Mouse (Mus musculus) forebrain, embryonic 15.5 days (tissue): ENCODE results near the gene Asic1. TPM values are rescaled to one million over a fixed set of nuclear protein-coding genes. Genes with fewer than 3 reads are reported as not detected.

Experiments used
- ATAC-seq: fragments of 200-750 bp; cut with Nextera tagmentation; replicated peaks from 2 replicates; pipeline ENCODE4 v1.8.0; 2017; ENCODE audit warnings: mild to moderate bottlenecking, moderate TSS enrichment, moderate library complexity
- H3K27ac ChIP-seq: fragments of 300-500 bp; sonication (generic); replicated peaks from 2 replicates; pipeline ENCODE4 v1.5.1; 2015; ENCODE audit warnings: mild to moderate bottlenecking, inconsistent platforms
- H3K27me3 ChIP-seq: fragments of 300-500 bp; sonication (generic); 2 replicates; pipeline ENCODE4 v1.6.1; 2015; ENCODE audit warnings: inconsistent platforms
- H3K36me3 ChIP-seq: fragments of 300-500 bp; sonication (generic); 2 replicates; pipeline ENCODE4 v1.6.1; 2015; ENCODE audit warnings: mild to moderate bottlenecking, inconsistent platforms
- H3K4me1 ChIP-seq: fragments of 300-500 bp; sonication (generic); 2 replicates; pipeline ENCODE4 v1.6.1; 2015; ENCODE audit warnings: inconsistent platforms
- H3K4me2 ChIP-seq: fragments of 300-500 bp; sonication (generic); replicated peaks from 2 replicates; pipeline ENCODE4 v1.6.1; 2015; ENCODE audit warnings: mild to moderate bottlenecking, inconsistent platforms
- H3K4me3 ChIP-seq: fragments of 300-500 bp; sonication (generic); 2 replicates; pipeline ENCODE4 v1.5.1; 2015; ENCODE audit warnings: mild to moderate bottlenecking, inconsistent platforms
- H3K9ac ChIP-seq: fragments of 300-500 bp; sonication (generic); replicated peaks from 2 replicates; pipeline ENCODE4 v1.6.1; 2015; ENCODE audit warnings: mild to moderate bottlenecking, inconsistent platforms
- H3K9me3 ChIP-seq: fragments of 300-500 bp; sonication (generic); 2 replicates; pipeline ENCODE4 v1.6.1; 2016; ENCODE audit warnings: inconsistent platforms
- WGBS: fragments of 180-500 bp; shearing (Covaris S2); methylation state at CpG from one replicate; pipeline ENCODE4 v1.1.7; 2015; ENCODE audit warnings: mixed read lengths; 5-methylcytosine and 5-hydroxymethylcytosine counted together
- polyA plus RNA-seq: library from polyadenylated mRNA; unstranded; fragments of >200 nt; fragmentation: Nextera tagmentation; extraction: Ambion mirVana; gene quantifications from 2 replicates; pipeline ENCODE4 v1.2.1, GENCODE M21; 2015

Gene Asic1
- polyA plus RNA-seq, 1 experiment from 2014 or later, result 30.4 TPM

- peak overlapping the region; percentile 95; the same call in 1 of the 2 replicates for H3K9ac ChIP-seq
- H3K4me3 ChIP-seq, result peak overlapping the region; percentile 74
- WGBS, result 64% methylated on average over 5 of the region's 5 CpGs
- ATAC-seq, result no peak
- peak overlapping the region; percentile 71 for H3K4me2 ChIP-seq
- H3K27ac ChIP-seq, result peak overlapping the region; percentile 95
- no peaks in the 10 kb centered on the region for H3K27me3 ChIP-seq
- H3K9me3 ChIP-seq, result no peaks in the 10 kb centered on the region
- peaks cover 46% of the 10 kb centered on the region for H3K36me3 ChIP-seq
- H3K4me1 ChIP-seq, result peaks cover 37% of the 10 kb centered on the region
These were observed 33.5 kb downstream of the Asic1 start for GRCm38 (mm10) chr15:99703676-99704040.

GRCm38 (mm10) chr15:99704041-99704681 is 34.0 kb downstream of the Asic1 start:
- 25% methylated on average over 23 of the region's 23 CpGs for WGBS
- Histone ChIP-seq H3K27ac (peak overlapping the region; percentile 95), H3K9ac (peak overlapping the region; percentile 39), H3K27me3 (no peaks in the 10 kb centered on the region), H3K4me1 (peaks cover 37% of the 10 kb centered on the region), H3K9me3 (no peaks in the 10 kb centered on the region), H3K4me3 (peak overlapping the region; percentile 74), H3K36me3 (peaks cover 46% of the 10 kb centered on the region), H3K4me2 (peak overlapping the region; percentile 71)
- ATAC-seq, result no peak

DNA sequence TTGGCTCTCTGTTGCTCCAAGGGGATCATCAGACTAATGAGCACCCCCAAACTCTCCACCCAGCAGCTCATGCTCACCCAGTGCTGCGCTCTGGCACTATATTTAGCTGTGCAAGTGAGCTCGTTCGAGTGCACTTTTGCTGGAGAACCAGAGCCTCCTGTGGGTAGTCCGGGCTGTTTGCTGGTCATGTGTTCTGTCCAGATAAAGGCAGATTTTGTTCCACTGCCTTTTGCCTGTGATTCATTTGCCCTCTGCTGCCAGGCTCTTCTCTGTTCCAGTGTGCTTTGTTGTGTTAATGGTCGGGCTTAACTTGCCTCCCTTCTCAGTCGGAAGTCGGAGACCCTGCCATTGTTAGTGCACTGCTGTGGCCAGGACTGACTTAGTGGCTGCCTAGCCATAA is 34.7 kb downstream of the Asic1 start:
- Histone ChIP-seq H3K4me1 (peaks cover 37% of the 10 kb centered on the region), H3K4me2 (peak overlapping the region; percentile 71), H3K4me3 (peak overlapping the region; percentile 74), H3K27ac (peak overlapping the region; percentile 95), H3K36me3 (peaks cover 51% of the 10 kb centered on the region), H3K9ac (peak overlapping the region; percentile 39), H3K27me3 (no peaks in the 10 kb centered on the region), H3K9me3 (no peaks in the 10 kb centered on the region)
- WGBS, result 33% methylated on average over 7 of the region's 7 CpGs
- no peak for ATAC-seq

GRCm38 (mm10) chr15:99705440-99706048 is 35.4 kb downstream of the Asic1 start, which contains the start of gene Gm17349:
Gene Gm17349 (minus strand): TSS chr15:99705490.
- ATAC-seq, result no peak
- Histone ChIP-seq H3K4me2 (peak within 1 kb of the TSS; percentile 71), H3K9ac (peak within 1 kb of the TSS; percentile 39), H3K4me1 (peaks cover 37% of the 10 kb centered on the region), H3K9me3 (no peaks in the 10 kb centered on the region), H3K27ac (peak within 1 kb of the TSS; percentile 95), H3K36me3 (peaks cover 58% of the 10 kb centered on the region), H3K27me3 (no peaks in the 10 kb centered on the region), H3K4me3 (peak within 1 kb of the TSS; percentile 74)
- whole genome bisulfite sequencing, result 63% methylated on average over 11 of the region's 11 CpGs

- 95% methylated on average over 13 of the region's 13 CpGs for WGBS
These were observed 38.0 kb downstream of the Asic1 start for GRCm38 (mm10) chr15:99708176-99708575.

DNA sequence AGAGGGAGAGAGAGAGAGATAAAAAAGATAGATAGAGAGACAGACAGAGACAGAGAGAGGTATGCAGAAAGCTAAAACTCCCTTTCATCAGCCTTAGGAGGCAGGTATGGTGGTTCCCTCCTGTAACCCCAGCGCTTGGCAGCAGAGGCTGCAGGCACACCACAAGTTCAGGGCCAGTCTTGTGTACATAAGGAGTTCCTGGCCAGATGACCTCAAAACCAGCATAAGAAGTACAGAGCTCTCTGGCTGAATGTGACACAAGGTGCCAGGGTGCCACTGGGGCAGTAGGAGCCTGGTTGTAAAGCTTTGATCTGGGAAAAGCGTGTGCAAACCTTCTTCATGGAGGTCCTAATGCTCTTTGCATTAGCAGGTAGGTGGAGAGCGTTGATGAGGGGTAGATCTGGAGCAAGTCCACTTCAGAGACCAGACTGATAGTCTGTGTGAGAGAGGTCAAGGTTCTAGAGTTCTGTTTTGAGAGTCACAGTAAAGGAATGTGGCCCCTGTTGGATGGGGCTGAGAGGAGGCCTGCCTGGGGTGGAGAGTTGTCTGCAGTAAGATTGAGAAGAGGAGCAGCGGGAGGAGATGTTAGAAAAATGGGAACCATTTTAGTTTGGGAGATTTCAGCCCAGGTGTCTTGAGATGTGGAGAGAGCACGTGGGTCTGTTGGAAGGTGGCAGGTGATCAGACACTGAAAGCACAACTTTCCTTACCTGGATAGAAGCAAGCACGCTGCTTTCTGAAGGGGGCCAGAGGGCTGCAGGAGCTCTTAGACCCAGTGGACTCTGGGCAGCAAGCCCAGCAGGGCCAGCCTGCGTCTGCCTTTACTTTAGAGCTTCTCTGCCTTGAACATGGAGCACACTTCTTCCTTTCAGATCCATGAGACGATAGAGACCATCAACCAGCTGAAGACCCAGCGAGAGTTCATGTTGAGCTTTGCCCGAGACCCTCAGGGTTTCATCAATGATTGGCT is 40.3 kb downstream of the Asic1 start:
- peaks cover 10% of the 10 kb centered on the region for H3K4me1 ChIP-seq
- H3K4me2 ChIP-seq, result no peak overlapping the region
- 89% methylated on average over 10 of the region's 10 CpGs for WGBS
- no peaks in the 10 kb centered on the region for H3K27me3 ChIP-seq
- no peak for ATAC-seq
- no peak overlapping the region for H3K4me3 ChIP-seq
- peaks cover 86% of the 10 kb centered on the region for H3K36me3 ChIP-seq
- H3K9me3 ChIP-seq, result no peaks in the 10 kb centered on the region
- no peak overlapping the region for H3K27ac ChIP-seq
- no peak overlapping the region for H3K9ac ChIP-seq

More at GRCm38 (mm10) chr15:99708176-99708575, 38.0 kb downstream of the Asic1 start:
- Histone ChIP-seq H3K27ac (no peak overlapping the region), H3K27me3 (no peaks in the 10 kb centered on the region), H3K9ac (no peak overlapping the region), H3K4me2 (no peak overlapping the region), H3K9me3 (no peaks in the 10 kb centered on the region), H3K36me3 (peaks cover 84% of the 10 kb centered on the region), H3K4me1 (peaks cover 24% of the 10 kb centered on the region), H3K4me3 (no peak overlapping the region)
- ATAC-seq, result no peak

DNA sequence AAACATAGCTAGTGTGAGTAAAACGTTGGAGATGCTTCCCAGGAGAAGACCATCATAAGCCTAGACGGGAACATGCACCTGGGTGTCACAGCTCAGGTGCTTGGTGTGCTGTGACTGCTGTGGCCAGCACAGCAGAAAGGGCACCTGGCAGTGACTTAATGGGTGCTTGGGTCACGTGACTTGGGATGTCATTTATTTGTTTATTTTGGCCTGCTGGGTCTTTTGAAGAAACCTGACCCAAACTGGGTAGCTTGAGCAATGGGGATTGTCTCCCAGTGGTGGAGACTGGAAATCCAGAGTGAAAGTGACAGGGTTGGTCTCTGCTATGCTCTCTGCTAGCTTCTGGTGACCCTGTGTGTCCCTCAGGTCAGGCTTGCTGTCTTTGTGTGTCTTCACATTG is 41.3 kb downstream of the Asic1 start:
- Histone ChIP-seq H3K4me2 (no peak overlapping the region), H3K9me3 (no peaks in the 10 kb centered on the region), H3K27ac (no peak overlapping the region), H3K4me1 (peaks cover 16% of the 10 kb centered on the region), H3K27me3 (no peaks in the 10 kb centered on the region), H3K36me3 (peaks cover 79% of the 10 kb centered on the region), H3K9ac (no peak overlapping the region), H3K4me3 (no peak overlapping the region)
- no peak for ATAC-seq
- WGBS, result 85% methylated on average over 3 of the region's 3 CpGs

GRCm38 (mm10) chr15:99712666-99713559 is 42.7 kb downstream of the Asic1 start:
- ATAC-seq, result no peak
- Histone ChIP-seq H3K27me3 (no peaks in the 10 kb centered on the region), H3K9ac (no peak overlapping the region), H3K4me3 (no peak overlapping the region), H3K4me2 (no peak overlapping the region), H3K27ac (no peak overlapping the region), H3K36me3 (peaks cover 65% of the 10 kb centered on the region), H3K4me1 (peaks cover 25% of the 10 kb centered on the region), H3K9me3 (no peaks in the 10 kb centered on the region)
- 76% methylated on average over 13 of the region's 13 CpGs for WGBS

- ATAC-seq, result 0 out of 2 replicates have a peak, but pooled peaks have one; percentile 9
- Histone ChIP-seq H3K9me3 (no peaks in the 10 kb centered on the region), H3K9ac (no peak overlapping the region), H3K4me2 (no peak overlapping the region), H3K4me1 (peaks cover 28% of the 10 kb centered on the region), H3K27ac (peak overlapping the region; percentile 83; the same call in 1 of the 2 replicates), H3K27me3 (no peaks in the 10 kb centered on the region), H3K36me3 (peaks cover 62% of the 10 kb centered on the region), H3K4me3 (no peak overlapping the region)
- WGBS, result 83% methylated on average over 3 of the region's 3 CpGs
These were observed 43.4 kb downstream of the Asic1 start for GRCm38 (mm10) chr15:99713569-99713968.

DNA sequence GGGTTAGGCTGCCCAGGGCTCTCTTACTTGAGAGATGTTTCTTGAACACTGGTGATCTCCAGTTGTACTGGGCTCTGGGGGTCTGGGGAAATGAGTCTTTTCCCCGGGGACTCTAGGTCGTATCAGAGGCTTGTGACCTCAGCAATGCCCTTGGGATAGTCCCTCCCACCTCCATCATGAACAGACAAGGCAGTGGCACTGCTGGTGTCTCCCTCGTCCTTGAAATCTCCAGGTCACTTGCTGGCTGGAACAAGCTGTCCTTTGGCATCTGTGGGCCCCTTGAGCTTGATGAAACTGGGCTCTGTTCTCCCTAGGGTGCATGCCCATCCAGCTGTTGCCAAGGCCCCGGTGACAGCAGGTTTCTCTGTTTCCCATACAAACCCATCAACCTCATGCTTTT is 44.0 kb downstream of the Asic1 start:
- no peaks in the 10 kb centered on the region for H3K9me3 ChIP-seq
- peaks cover 28% of the 10 kb centered on the region for H3K4me1 ChIP-seq
- WGBS, result 69% methylated on average over 4 of the region's 4 CpGs
- no peak overlapping the region for H3K4me2 ChIP-seq
- H3K27ac ChIP-seq, result peak overlapping the region; percentile 83
- ATAC-seq, result no peak
- H3K27me3 ChIP-seq, result no peaks in the 10 kb centered on the region
- no peak overlapping the region for H3K9ac ChIP-seq
- H3K36me3 ChIP-seq, result peaks cover 56% of the 10 kb centered on the region
- no peak overlapping the region for H3K4me3 ChIP-seq

- Histone ChIP-seq H3K4me2 (no peak overlapping the region), H3K36me3 (peaks cover 50% of the 10 kb centered on the region), H3K4me1 (peaks cover 28% of the 10 kb centered on the region), H3K9me3 (no peaks in the 10 kb centered on the region), H3K4me3 (no peak overlapping the region), H3K27ac (peak overlapping the region; percentile 83), H3K9ac (no peak overlapping the region), H3K27me3 (no peaks in the 10 kb centered on the region)
- peak; percentile 57 for ATAC-seq
- 49% methylated on average over 7 of the region's 7 CpGs for WGBS
These were observed 44.7 kb downstream of the Asic1 start for GRCm38 (mm10) chr15:99714858-99715257.
